Mouse (Mus musculus) heart, postnatal 0 days (tissue): ENCODE measurements around the gene Foxm1.

ENCODE experiments used
- CTCF ChIP-seq: IDR thresholded peaks from 2 replicates; pipeline ENCODE4 v1.5.1; 2016; ENCODE audit warnings: antibody characterized with exemption, control low read depth, low read depth
- EP300 ChIP-seq: IDR thresholded peaks from 2 replicates; pipeline ENCODE4 v1.6.1; 2016; ENCODE audit warnings: antibody characterized with exemption, low read depth

DNA sequence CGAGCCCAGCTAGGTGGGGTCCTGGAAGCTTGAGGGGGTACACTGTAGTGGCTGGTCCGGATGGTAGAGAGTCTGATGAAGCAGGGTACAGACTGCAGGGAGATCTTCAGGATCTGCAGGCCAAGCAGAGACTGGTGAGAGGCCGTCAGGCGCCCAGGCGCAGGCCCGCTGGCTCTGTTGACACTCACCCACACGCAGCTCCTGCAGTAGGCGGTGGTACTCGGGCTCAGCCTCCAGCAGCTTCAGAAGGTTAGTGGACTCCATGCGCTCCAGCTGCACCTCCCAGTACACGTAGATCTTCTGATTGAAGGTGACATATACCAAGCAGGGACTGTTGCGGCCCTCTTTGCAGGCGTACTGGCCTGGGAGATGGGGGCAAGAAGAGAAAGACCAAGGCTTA lies 47.5 kb downstream of the Foxm1 start:
- TF ChIP-seq EP300 (no peak), CTCF (no peak)
